Comparison of ENCODE assay signal across 22 mouse cellular contexts in the genomic region with DNA sequence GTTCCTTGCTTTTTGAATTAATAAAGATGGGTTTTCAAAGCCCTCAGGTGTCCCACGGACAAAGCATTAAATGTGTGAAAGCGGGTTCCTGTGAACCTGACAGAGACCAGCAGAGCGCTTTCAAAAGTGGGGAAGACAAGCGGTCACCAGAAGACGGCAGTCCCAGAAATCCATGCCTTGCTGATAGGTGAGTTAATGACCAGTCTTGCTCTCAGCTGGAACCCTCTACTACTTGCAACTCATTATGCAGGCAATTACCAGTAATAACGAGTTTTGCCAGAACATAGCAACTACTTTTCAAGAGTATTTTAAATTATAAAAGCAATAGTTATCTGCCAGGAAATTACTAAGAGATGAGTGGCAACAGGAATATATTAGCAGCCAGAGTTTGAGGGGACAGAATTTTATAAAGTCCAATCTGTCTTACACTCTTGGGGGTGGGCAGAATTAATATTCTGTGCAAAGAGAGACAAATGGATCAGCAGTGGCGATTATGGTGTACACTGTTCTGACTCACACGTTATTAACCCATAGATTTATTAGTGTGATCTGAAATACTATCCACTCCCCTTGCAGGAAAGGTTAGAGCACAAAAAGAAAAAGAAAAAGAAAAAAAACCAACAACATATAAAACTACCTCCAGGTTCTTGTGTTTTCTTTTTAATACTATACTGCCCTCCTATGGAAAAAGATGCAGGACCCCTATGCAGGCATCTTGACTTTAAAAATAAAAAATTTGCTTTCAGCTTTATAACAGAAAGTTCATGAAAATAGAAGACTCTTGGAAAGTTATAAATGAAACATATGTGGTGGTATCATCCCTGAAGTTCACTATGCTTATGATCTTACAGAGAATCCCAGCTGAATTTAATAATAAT.
DNase-seq lines count a peak whose midpoint lies in the region; ATAC-seq and TF ChIP-seq lines count a peak whose summit lies in the region.
"Had no signal": no experiment of that assay in that cellular context is flagged by ENCODE, and none has a peak within 500 bp of the region (broad histone marks: within the 10 kb centered on the region; RNA-seq: fewer than 3 reads in every experiment).

No protein-coding gene starts in this region.

- no peak overlapping the region for H3K27ac ChIP-seq in gastrocnemius, adult 2 months
- no peak overlapping the region for H3K27ac ChIP-seq in layer of hippocampus, adult 2 months
- H3K27ac ChIP-seq in forebrain, embryonic 14.5 days (ENCODE audit: low read depth, low read length): no peak overlapping the region
- no peak overlapping the region for H3K27ac ChIP-seq in limb, embryonic 13.5 days
- H3K27ac ChIP-seq: hindbrain, embryonic 12.5 days; intestine, embryonic 15.5 days; midbrain, embryonic 13.5 days; stomach, embryonic 15.5 days had no signal

- no peak overlapping the region for H3K4me2 ChIP-seq in forebrain, embryonic 14.5 days (ENCODE audit: low read length)
- no peak overlapping the region for H3K4me2 ChIP-seq in limb, embryonic 13.5 days (replicated peaks)
- H3K4me2 ChIP-seq: hindbrain, embryonic 12.5 days; intestine, embryonic 15.5 days; midbrain, embryonic 13.5 days; stomach, embryonic 15.5 days had no signal

- no peaks in the 10 kb centered on the region for H3K27me3 ChIP-seq in forebrain, embryonic 14.5 days (replicated peaks; ENCODE audit: control insufficient read depth, insufficient read depth, low read length)
- H3K27me3 ChIP-seq in limb, embryonic 13.5 days: no peaks in the 10 kb centered on the region
- H3K27me3 ChIP-seq: hindbrain, embryonic 12.5 days; intestine, embryonic 15.5 days; midbrain, embryonic 13.5 days; stomach, embryonic 15.5 days had no signal

- no peak overlapping the region for H3K4me3 ChIP-seq in gastrocnemius, adult 2 months
- no peak overlapping the region for H3K4me3 ChIP-seq in layer of hippocampus, adult 2 months
- no peak overlapping the region for H3K4me3 ChIP-seq in forebrain, embryonic 14.5 days (ENCODE audit: low read depth, low read length)
- no peak overlapping the region for H3K4me3 ChIP-seq in limb, embryonic 13.5 days
- H3K4me3 ChIP-seq: erythroblast, embryonic 14.5 days; hindbrain, embryonic 12.5 days; intestine, embryonic 15.5 days; midbrain, embryonic 13.5 days; stomach, embryonic 15.5 days had no signal

- peak; percentile 25; the same call in 1 of the 2 replicates for TF ChIP-seq CTCF in gastrocnemius, adult 2 months (IDR thresholded peaks at IDR 0.05)
- peak; percentile 68 for TF ChIP-seq CTCF in layer of hippocampus, adult 2 months (conservative IDR thresholded peaks at IDR 0.05)

- H3K4me1 ChIP-seq in forebrain, embryonic 14.5 days (ENCODE audit: control insufficient read depth, insufficient read depth, low read length): no peaks in the 10 kb centered on the region
- peaks cover 8% of the 10 kb centered on the region; the same call in 1 of the 2 replicates for H3K4me1 ChIP-seq in limb, embryonic 13.5 days
- H3K4me1 ChIP-seq: hindbrain, embryonic 12.5 days; intestine, embryonic 15.5 days; midbrain, embryonic 13.5 days; stomach, embryonic 15.5 days had no signal

- no peak for ATAC-seq in forebrain, embryonic 14.5 days
- ATAC-seq in limb, embryonic 13.5 days (ENCODE audit: low FRiP score, low read depth): 0 out of 2 replicates have a peak, but pooled peaks have one; percentile 8
- ATAC-seq: intestine, embryonic 15.5 days; lung, postnatal 0 days; midbrain, embryonic 13.5 days had no signal

- no peak for DNase-seq in gastrocnemius, adult 2 months
- no peak for DNase-seq in gastrocnemius, adult 8-10 months (ENCODE audit: low spot score in 2 of 2)
- no peak for DNase-seq in layer of hippocampus, adult 2 months (ENCODE audit: low spot score in 2 of 2)
- no peak for DNase-seq in layer of hippocampus, postnatal 14 days (ENCODE audit: low spot score in 2 of 2)
- peak; percentile 41 for DNase-seq in forebrain, embryonic 14.5 days (ENCODE audit: low spot score)
- DNase-seq in embryo, embryonic 10.5 days (ENCODE audit: low spot score): no peak
- DNase-seq: adrenal gland, postnatal 36 days; B cell, adult 2 months; cerebellum, adult 18-20 months; cerebellum, postnatal 36 days; kidney, postnatal 36 days; layer of hippocampus, adult 9-11 months; liver; right cerebral cortex, postnatal 25 days; thymus, adult 2 months had no signal

- no peaks in the 10 kb centered on the region for H3K36me3 ChIP-seq in forebrain, embryonic 14.5 days (ENCODE audit: control insufficient read depth, insufficient read depth, low read length)
- no peaks in the 10 kb centered on the region for H3K36me3 ChIP-seq in limb, embryonic 13.5 days
- H3K36me3 ChIP-seq: hindbrain, embryonic 12.5 days; intestine, embryonic 15.5 days; midbrain, embryonic 13.5 days; stomach, embryonic 15.5 days had no signal

- no peak overlapping the region for H3K9ac ChIP-seq in forebrain, embryonic 14.5 days (ENCODE audit: low read length)
- no peak overlapping the region for H3K9ac ChIP-seq in limb, embryonic 13.5 days
- H3K9ac ChIP-seq: hindbrain, embryonic 12.5 days; intestine, embryonic 15.5 days; midbrain, embryonic 13.5 days; stomach, embryonic 15.5 days had no signal

- WGBS in forebrain, embryonic 14.5 days: 31% methylated on average over 8 of the region's 8 CpGs
- WGBS in limb, embryonic 13.5 days: 22% methylated on average over 8 of the region's 8 CpGs

- no peaks in the 10 kb centered on the region for H3K9me3 ChIP-seq in forebrain, embryonic 14.5 days (replicated peaks; ENCODE audit: control insufficient read depth, low read length)
- H3K9me3 ChIP-seq in limb, embryonic 13.5 days: no peaks in the 10 kb centered on the region
- H3K9me3 ChIP-seq: hindbrain, embryonic 12.5 days; intestine, embryonic 15.5 days; midbrain, embryonic 13.5 days; stomach, embryonic 15.5 days had no signal

- intact Hi-C loops in gastrocnemius, adult 2 months (cut with DNase I): no loop called here
